Mouse (Mus musculus) liver (tissue): Measurements from ENCODE around the gene 1110008P14Rik.

ENCODE experiments used
- DNase-seq: peaks from one replicate; pipeline ENCODE4 v3.0.0-alpha.2; 2020; ENCODE audit warnings: mixed read lengths

1110008P14Rik gene

DNA sequence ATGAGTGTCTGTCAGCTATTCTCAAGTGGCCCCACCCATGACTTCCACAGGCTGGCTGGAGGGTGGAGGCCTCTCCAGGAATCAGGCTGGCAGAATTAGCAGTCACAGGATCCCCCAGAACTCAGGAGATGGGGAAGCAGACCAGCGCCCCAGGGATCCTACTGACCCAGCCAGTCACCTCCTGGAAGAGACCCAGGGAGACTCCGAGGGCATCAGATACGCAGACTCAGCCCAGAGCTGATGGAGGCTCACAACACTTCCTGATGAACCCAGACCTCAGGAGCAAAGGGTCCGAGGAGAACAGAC, 40.2 kb downstream of the 1110008P14Rik start:
- no peak for DNase-seq

GRCm38 (mm10) chr2:32340836-32341633, 40.7 kb downstream of the 1110008P14Rik start:
- no peak for DNase-seq

DNA sequence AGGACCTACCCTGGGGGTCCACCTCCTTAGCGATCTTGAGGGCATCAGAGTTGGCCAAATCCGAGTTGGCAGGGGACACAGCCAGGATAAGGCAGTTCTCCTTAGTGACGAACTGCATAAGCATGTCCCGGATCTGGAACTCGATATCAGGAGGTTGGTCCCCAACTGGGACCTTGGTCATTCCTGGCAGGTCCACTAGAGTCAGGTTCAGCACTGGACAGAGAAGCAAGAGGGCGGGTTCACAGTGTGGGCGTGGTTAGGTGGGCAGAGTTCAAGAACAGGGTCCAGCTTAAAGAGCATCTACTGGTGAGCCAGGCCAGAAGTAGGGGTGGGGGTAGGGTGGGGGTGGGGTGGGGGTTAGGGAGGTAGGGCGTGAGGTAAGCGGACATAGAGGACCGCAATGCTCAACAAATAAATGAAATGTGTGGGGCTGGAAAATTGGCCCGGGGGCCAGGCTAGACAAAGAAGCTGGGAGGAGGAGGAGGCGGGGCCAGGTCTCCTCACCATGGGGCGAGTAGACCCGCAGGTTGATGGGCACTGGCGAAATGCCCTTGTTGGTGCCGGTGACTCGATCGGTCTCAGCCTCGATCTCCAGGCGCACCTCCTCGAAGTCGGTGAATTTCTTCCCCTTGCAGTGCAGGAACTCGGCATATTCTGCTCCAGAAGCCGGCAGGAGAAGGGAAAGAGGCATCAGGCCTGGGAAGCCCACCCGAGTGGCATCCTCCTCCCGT, 41.7 kb downstream of the 1110008P14Rik start:
- no peak for DNase-seq

DNA sequence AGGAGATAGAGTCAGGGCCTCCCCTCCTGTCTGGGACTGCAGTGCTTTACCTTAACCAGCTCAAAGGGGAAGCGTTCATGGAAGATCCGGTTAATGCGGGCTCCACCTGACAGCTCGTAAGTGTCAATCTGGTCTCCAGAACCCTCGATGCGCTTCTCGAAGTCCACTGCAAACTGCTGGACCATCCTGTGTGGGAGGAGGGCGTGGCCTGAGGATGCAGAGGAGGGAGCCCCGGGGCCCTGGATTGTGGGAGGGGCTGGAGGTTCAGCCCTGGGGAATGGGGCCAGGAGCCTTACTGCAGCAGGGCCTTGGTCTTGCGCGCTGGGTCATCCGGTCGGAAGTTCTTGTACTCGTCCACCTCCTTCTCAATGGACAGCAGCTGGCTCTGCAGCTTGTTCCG, 45.9 kb downstream of the 1110008P14Rik start:
- no peak for DNase-seq

DNA sequence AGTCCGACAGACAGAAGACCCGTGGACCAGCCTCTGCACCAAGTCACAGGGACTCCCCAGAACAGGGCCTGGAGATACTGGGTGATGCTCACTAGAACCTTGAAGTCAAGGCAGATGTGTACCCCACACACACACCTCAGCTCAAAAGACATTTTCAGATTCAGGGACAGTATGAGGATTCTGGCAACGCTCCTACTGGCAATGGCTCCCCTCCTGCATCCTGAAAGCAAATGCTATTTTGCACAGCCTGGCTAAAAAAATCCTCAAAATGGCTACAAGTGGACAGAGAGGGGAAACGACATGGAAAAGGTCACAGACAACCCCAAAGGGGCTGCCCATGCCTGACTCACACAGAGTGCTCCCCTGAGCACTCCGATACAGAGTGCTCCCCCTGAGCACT, 49.6 kb downstream of the 1110008P14Rik start:
- DNase-seq, result no peak

- no peak for DNase-seq
Observed at GRCm38 (mm10) chr2:32329531-32329930, 52.2 kb downstream of the 1110008P14Rik start.

GRCm38 (mm10) chr2:32328911-32329460, 52.8 kb downstream of the 1110008P14Rik start:
- DNase-seq, result no peak

- no peak for DNase-seq
Observed at GRCm38 (mm10) chr2:32327200-32327599, 54.5 kb downstream of the 1110008P14Rik start.
